Mouse (Mus musculus) embryonic facial prominence, embryonic 14.5 days (tissue): ENCODE measurements at regions not wholly inside any gene's neighbourhood (a gene's known extent, or its start where the extent isn't known, plus 50 kb on each side); places are given as distances from the start of the nearest gene placed in this dataset.

Experiments used
- ATAC-seq: fragments of 200-750 bp; cut with Nextera tagmentation; 2 replicates; pipeline ENCODE4 v1.8.0; 2017; ENCODE audit warnings: low read depth, moderate number of reproducible peaks, moderate TSS enrichment
- DNase-seq: peaks from one replicate; pipeline ENCODE4 v3.0.0-alpha.2; 2015; ENCODE audit warnings: low spot score
- H3K27ac ChIP-seq: fragments of 300-500 bp; sonication (generic); replicated peaks from 2 replicates; pipeline ENCODE4 v1.5.1; 2014; ENCODE audit warnings: low read depth, mild to moderate bottlenecking, low read length, moderate library complexity
- H3K27me3 ChIP-seq: fragments of 300-500 bp; sonication (generic); replicated peaks from 2 replicates; pipeline ENCODE4 v1.6.1; 2014; ENCODE audit warnings: low read length; ENCODE audit not compliant: control insufficient read depth, insufficient read depth
- H3K36me3 ChIP-seq: fragments of 300-500 bp; sonication (generic); 2 replicates; pipeline ENCODE4 v1.6.1; 2014; ENCODE audit warnings: low read length, mixed read lengths; ENCODE audit not compliant: control insufficient read depth, insufficient read depth
- H3K4me1 ChIP-seq: fragments of 300-500 bp; sonication (generic); 2 replicates; pipeline ENCODE4 v1.6.1; 2014; ENCODE audit warnings: antibody characterized with exemption, low read length; ENCODE audit not compliant: control insufficient read depth, insufficient read depth
- H3K4me2 ChIP-seq: fragments of 300-500 bp; sonication (generic); 2 replicates; pipeline ENCODE4 v1.6.1; 2014; ENCODE audit warnings: low read depth, mild to moderate bottlenecking, low read length, moderate library complexity, mixed read lengths
- H3K4me3 ChIP-seq: fragments of 300-500 bp; sonication (generic); 2 replicates; pipeline ENCODE4 v1.5.1; 2014; ENCODE audit warnings: low read depth, mild to moderate bottlenecking, low read length
- H3K9ac ChIP-seq: fragments of 300-500 bp; sonication (generic); 2 replicates; pipeline ENCODE4 v1.6.1; 2014; ENCODE audit warnings: low read depth, mild to moderate bottlenecking, low read length, moderate library complexity, mixed read lengths
- H3K9me3 ChIP-seq: fragments of 300-500 bp; sonication (generic); 2 replicates; pipeline ENCODE4 v1.6.1; 2016; ENCODE audit warnings: low read length; ENCODE audit not compliant: control insufficient read depth
- WGBS: fragments of 180-500 bp; shearing (Covaris S2); extraction: QIAGEN DNeasy Blood & Tissue Kit; methylation state at CpG from one replicate; pipeline ENCODE4 v1.1.7; 2014; 5-methylcytosine and 5-hydroxymethylcytosine counted together

- H3K4me2 ChIP-seq: no peak overlapping the region
- no peak overlapping the region for H3K27ac ChIP-seq
- peaks cover 3% of the 10 kb centered on the region; the same call in 1 of the 2 replicates for H3K4me1 ChIP-seq
- DNase-seq (no peak), ATAC-seq (no peak)
- no peaks in the 10 kb centered on the region for H3K27me3 ChIP-seq
- no peaks in the 10 kb centered on the region for H3K36me3 ChIP-seq
- H3K4me3 ChIP-seq: no peak overlapping the region
- H3K9ac ChIP-seq: no peak overlapping the region
- H3K9me3 ChIP-seq: no peaks in the 10 kb centered on the region
- 48% methylated on average over 4 of the region's 4 CpGs for whole genome bisulfite sequencing
Measured at GRCm38 (mm10) chr10:66548073-66548472, 547.9 kb upstream of the Jmjd1c start.

- Histone ChIP-seq H3K4me1 (peaks cover 3% of the 10 kb centered on the region; the same call in 1 of the 2 replicates), H3K4me3 (no peak overlapping the region), H3K36me3 (no peaks in the 10 kb centered on the region), H3K27me3 (no peaks in the 10 kb centered on the region), H3K9me3 (no peaks in the 10 kb centered on the region), H3K27ac (no peak overlapping the region), H3K9ac (no peak overlapping the region), H3K4me2 (no peak overlapping the region)
- peak; percentile 47; the same call in 1 of the 2 replicates for ATAC-seq
- 51% methylated on average over 3 of the region's 3 CpGs for WGBS
- DNase-seq: peak; percentile 63
Measured at GRCm38 (mm10) chr10:66552919-66553318, 543.0 kb upstream of the Jmjd1c start.

GRCm38 (mm10) chr10:66554259-66554658 lies 541.7 kb upstream of the Jmjd1c start:
- Histone ChIP-seq H3K4me1 (peaks cover 3% of the 10 kb centered on the region; the same call in 1 of the 2 replicates), H3K9me3 (no peaks in the 10 kb centered on the region), H3K9ac (no peak overlapping the region), H3K4me2 (no peak overlapping the region), H3K4me3 (no peak overlapping the region), H3K36me3 (no peaks in the 10 kb centered on the region), H3K27me3 (no peaks in the 10 kb centered on the region), H3K27ac (no peak overlapping the region)
- no peak for DNase-seq
- 30% methylated on average over 1 of the region's 1 CpGs for WGBS
- no peak for ATAC-seq

GRCm38 (mm10) chr10:66558097-66558840 lies 537.7 kb upstream of the Jmjd1c start:
- Histone ChIP-seq H3K9ac (no peak overlapping the region), H3K27ac (no peak overlapping the region), H3K27me3 (no peaks in the 10 kb centered on the region), H3K4me3 (no peak overlapping the region), H3K4me1 (no peaks in the 10 kb centered on the region), H3K9me3 (no peaks in the 10 kb centered on the region), H3K4me2 (no peak overlapping the region), H3K36me3 (no peaks in the 10 kb centered on the region)
- ATAC-seq: peak; percentile 50; the same call in 1 of the 2 replicates
- 44% methylated on average over 6 of the region's 6 CpGs for WGBS
- DNase-seq: peak; percentile 48

- H3K9ac ChIP-seq: no peak overlapping the region
- no peak overlapping the region for H3K4me2 ChIP-seq
- H3K36me3 ChIP-seq: no peaks in the 10 kb centered on the region
- no peak for DNase-seq
- H3K27ac ChIP-seq: no peak overlapping the region
- WGBS: 84% methylated on average over 6 of the region's 6 CpGs
- ATAC-seq: no peak
- H3K27me3 ChIP-seq: no peaks in the 10 kb centered on the region
- no peak overlapping the region for H3K4me3 ChIP-seq
- no peaks in the 10 kb centered on the region for H3K4me1 ChIP-seq
- H3K9me3 ChIP-seq: 0 out of 2 replicates have a peak, but pooled peaks cover 2% of the 10 kb centered on the region
Measured at GRCm38 (mm10) chr10:66565374-66565773, 530.6 kb upstream of the Jmjd1c start.

- Histone ChIP-seq H3K27me3 (no peaks in the 10 kb centered on the region), H3K27ac (no peak overlapping the region), H3K9me3 (no peaks in the 10 kb centered on the region), H3K4me2 (no peak overlapping the region), H3K36me3 (no peaks in the 10 kb centered on the region), H3K4me3 (no peak overlapping the region), H3K4me1 (no peaks in the 10 kb centered on the region), H3K9ac (no peak overlapping the region)
- ATAC-seq (no peak), DNase-seq (peak; percentile 75)
- 48% methylated on average over 10 of the region's 10 CpGs for WGBS
Measured at GRCm38 (mm10) chr10:66574846-66575535, 520.9 kb upstream of the Jmjd1c start.

- Histone ChIP-seq H3K27me3 (no peaks in the 10 kb centered on the region), H3K27ac (no peak overlapping the region), H3K9me3 (no peaks in the 10 kb centered on the region), H3K4me1 (no peaks in the 10 kb centered on the region), H3K9ac (no peak overlapping the region), H3K36me3 (no peaks in the 10 kb centered on the region), H3K4me2 (no peak overlapping the region), H3K4me3 (no peak overlapping the region)
- ATAC-seq (no peak), DNase-seq (peak; percentile 5)
- WGBS: 46% methylated on average over 3 of the region's 3 CpGs
Measured at GRCm38 (mm10) chr10:66593001-66593400, 502.9 kb upstream of the Jmjd1c start.

GRCm38 (mm10) chr10:66593506-66593905 lies 502.4 kb upstream of the Jmjd1c start:
- ATAC-seq (no peak), DNase-seq (no peak)
- 56% methylated on average over 6 of the region's 6 CpGs for WGBS
- Histone ChIP-seq H3K4me3 (no peak overlapping the region), H3K9ac (no peak overlapping the region), H3K27me3 (no peaks in the 10 kb centered on the region), H3K4me1 (no peaks in the 10 kb centered on the region), H3K27ac (no peak overlapping the region), H3K36me3 (no peaks in the 10 kb centered on the region), H3K4me2 (no peak overlapping the region), H3K9me3 (no peaks in the 10 kb centered on the region)
